Mouse (Mus musculus) heart, embryonic 10.5 days (tissue): Measurements from ENCODE around the gene Apol7e. TPM values are rescaled to one million over a fixed set of nuclear protein-coding genes. Genes with fewer than 3 reads are reported as not detected.

Experiments
- DNase-seq: peaks from one replicate; pipeline ENCODE4 v3.0.0-alpha.2; 2017; ENCODE audit warnings: low spot score
- H3K27ac ChIP-seq: fragments of 300-500 bp; sonication (generic); 2 replicates; pipeline ENCODE4 v1.5.1; 2016; ENCODE audit warnings: mild to moderate bottlenecking
- H3K27me3 ChIP-seq: fragments of 300-500 bp; sonication (generic); 2 replicates; pipeline ENCODE4 v1.6.1; 2016; ENCODE audit warnings: mild to moderate bottlenecking; ENCODE audit not compliant: poor library complexity, insufficient read depth, severe bottlenecking
- H3K36me3 ChIP-seq: fragments of 300-500 bp; sonication (generic); 2 replicates; pipeline ENCODE4 v1.6.1; 2016; ENCODE audit warnings: mild to moderate bottlenecking, moderate library complexity
- H3K4me1 ChIP-seq: fragments of 300-500 bp; sonication (generic); 2 replicates; pipeline ENCODE4 v1.6.1; 2016; ENCODE audit warnings: mild to moderate bottlenecking
- H3K4me3 ChIP-seq: fragments of 300-500 bp; sonication (generic); 2 replicates; pipeline ENCODE4 v1.5.1; 2016; ENCODE audit warnings: mild to moderate bottlenecking, moderate library complexity
- H3K9me3 ChIP-seq: fragments of 300-500 bp; sonication (generic); 2 replicates; pipeline ENCODE4 v1.6.1; 2016; ENCODE audit warnings: mild to moderate bottlenecking, moderate library complexity
- WGBS: fragments of 180-500 bp; shearing (Covaris S2); methylation state at CpG from one replicate; pipeline ENCODE4 v1.1.7; 2016; 5-methylcytosine and 5-hydroxymethylcytosine counted together
- polyA plus RNA-seq: library from polyadenylated mRNA; unstranded; fragments of >200 nt; fragmentation: Nextera tagmentation; extraction: Ambion mirVana; gene quantifications from 2 replicates; pipeline ENCODE4 v1.2.1, GENCODE M21; 2016

The Apol7e gene
- polyA plus RNA-seq, 1 experiment from 2014 or later = not detected

DNA sequence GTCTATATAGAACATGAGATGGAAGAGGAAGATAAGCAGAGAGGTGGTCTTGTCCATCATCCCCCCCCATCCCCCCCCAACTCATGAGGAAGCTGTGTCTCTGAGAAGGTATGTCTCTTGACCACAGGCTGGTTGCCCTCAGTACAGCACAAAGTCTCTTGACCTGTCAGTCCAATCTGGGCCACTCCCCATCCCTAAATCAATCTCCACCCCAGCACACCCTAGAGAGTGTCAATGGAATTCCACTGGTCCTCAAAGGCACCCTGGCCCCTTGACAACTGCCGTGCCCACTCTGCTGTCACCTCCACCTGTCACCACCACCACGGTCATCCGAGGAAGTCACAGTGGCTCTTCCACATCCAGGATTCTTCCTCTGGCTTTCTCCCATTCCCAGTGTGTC, 49.8 kb downstream of the Apol7e start:
- 52% methylated on average over 3 of the region's 3 CpGs for WGBS
- Histone ChIP-seq H3K27me3 (peaks cover 8% of the 10 kb centered on the region; the same call in 1 of the 2 replicates), H3K4me1 (peaks cover 5% of the 10 kb centered on the region; the same call in 1 of the 2 replicates), H3K9me3 (no peaks in the 10 kb centered on the region), H3K36me3 (no peaks in the 10 kb centered on the region), H3K27ac (no peak overlapping the region), H3K4me3 (no peak overlapping the region)
- no peak for DNase-seq

DNA sequence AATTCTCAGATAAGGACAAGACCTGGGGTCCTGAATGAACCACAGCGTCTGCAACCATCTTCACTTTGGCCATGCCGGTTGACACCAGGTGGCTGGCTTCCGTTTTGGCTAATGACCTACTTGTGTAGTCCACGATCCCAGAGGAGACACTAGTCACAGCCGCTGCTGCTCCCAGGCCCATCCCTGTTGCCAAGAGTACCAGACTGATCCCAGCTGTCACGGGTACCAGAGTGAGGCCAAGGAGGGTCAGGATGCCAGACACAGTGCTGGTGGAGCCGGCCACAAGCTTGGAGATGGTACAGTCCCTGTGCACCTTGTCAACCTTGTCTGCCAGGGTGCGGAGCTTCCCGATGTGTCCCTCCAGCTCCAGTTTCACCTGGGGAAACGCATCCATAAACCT, 51.1 kb downstream of the Apol7e start:
- WGBS = 88% methylated on average over 10 of the region's 10 CpGs
- H3K4me3 ChIP-seq = no peak overlapping the region
- no peak overlapping the region for H3K27ac ChIP-seq
- H3K36me3 ChIP-seq = no peaks in the 10 kb centered on the region
- DNase-seq = no peak
- H3K4me1 ChIP-seq = peaks cover 11% of the 10 kb centered on the region; the same call in 1 of the 2 replicates
- peaks cover 9% of the 10 kb centered on the region; the same call in 1 of the 2 replicates for H3K27me3 ChIP-seq
- no peaks in the 10 kb centered on the region for H3K9me3 ChIP-seq

DNA sequence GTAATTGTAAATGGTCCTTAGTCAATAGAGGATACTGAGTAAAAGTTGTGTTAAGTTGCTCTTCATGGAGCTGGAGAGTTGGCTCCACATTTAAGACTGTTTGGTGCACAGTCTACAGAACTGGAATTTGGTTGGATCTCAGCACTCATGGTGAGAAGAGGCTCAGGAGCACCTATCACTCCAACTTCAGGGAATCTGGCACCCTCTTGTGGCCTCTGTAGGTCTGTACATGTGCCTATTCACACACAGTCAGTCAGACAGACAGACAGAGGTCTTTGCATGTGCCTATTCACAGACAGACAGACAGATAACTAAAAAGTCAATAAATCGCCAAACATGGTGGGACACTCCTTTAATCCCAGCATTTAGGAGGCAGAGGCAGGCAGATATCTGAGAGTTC, 51.8 kb downstream of the Apol7e start:
- no peak overlapping the region for H3K4me3 ChIP-seq
- peaks cover 11% of the 10 kb centered on the region; the same call in 1 of the 2 replicates for H3K4me1 ChIP-seq
- no peak overlapping the region for H3K27ac ChIP-seq
- 0 out of 2 replicates have a peak, but pooled peaks cover 15% of the 10 kb centered on the region for H3K27me3 ChIP-seq
- DNase-seq = no peak
- H3K9me3 ChIP-seq = no peaks in the 10 kb centered on the region
- H3K36me3 ChIP-seq = no peaks in the 10 kb centered on the region
- WGBS = 27% methylated on average over 1 of the region's 1 CpGs

DNA sequence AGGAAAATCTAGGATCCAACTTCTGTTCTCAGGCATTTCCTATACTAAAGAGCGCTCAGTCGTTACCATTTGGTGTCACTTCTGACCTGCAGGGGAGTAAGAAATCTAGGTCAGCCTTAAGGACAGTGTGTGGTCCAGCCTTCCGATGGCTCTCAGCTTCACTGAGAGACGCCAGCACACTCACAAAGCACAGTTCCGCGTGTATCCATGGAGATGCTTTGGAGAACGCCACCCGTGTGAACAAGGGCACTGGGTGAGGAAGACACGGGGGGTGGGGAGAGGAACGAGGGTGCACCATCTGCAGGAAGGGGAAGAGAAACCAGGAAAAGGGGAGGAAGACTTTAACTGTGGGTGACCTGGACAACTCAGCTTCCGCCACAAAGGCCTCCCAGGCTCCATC, 53.8 kb downstream of the Apol7e start:
- no peak overlapping the region for H3K4me3 ChIP-seq
- no peak overlapping the region for H3K27ac ChIP-seq
- H3K9me3 ChIP-seq = no peaks in the 10 kb centered on the region

DNA sequence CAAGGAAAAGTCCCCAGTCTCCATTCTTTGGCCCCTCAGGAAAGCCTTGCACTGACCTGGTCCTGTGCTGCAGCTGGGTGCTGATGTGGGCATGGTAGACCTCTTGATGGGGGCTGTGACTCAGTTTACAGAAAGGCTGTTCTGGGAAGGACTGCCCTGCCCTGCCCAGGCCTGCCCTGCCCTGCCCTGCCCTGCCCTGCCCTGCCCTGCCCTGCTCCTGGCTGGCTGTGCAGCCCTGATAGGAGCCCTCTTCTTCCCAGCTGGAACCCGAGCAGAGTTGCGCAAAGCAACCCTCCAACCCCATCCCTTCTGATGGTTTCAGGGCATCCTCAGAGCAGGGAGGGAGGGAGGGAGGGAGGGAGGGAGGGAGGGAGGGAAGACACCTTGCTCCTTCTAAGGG, 56.5 kb downstream of the Apol7e start:
- no CpG with 5 or more reads among the region's 2 CpGs for WGBS
- peaks cover 16% of the 10 kb centered on the region; the same call in 1 of the 2 replicates for H3K4me1 ChIP-seq

More for the DNA sequence above, 53.8 kb downstream of the Apol7e start:
- 62% methylated on average over 11 of the region's 11 CpGs for WGBS
- Histone ChIP-seq H3K27me3 (0 out of 2 replicates have a peak, but pooled peaks cover 15% of the 10 kb centered on the region), H3K4me1 (peaks cover 17% of the 10 kb centered on the region; the same call in 1 of the 2 replicates), H3K36me3 (no peaks in the 10 kb centered on the region)
- no peak for DNase-seq

DNA sequence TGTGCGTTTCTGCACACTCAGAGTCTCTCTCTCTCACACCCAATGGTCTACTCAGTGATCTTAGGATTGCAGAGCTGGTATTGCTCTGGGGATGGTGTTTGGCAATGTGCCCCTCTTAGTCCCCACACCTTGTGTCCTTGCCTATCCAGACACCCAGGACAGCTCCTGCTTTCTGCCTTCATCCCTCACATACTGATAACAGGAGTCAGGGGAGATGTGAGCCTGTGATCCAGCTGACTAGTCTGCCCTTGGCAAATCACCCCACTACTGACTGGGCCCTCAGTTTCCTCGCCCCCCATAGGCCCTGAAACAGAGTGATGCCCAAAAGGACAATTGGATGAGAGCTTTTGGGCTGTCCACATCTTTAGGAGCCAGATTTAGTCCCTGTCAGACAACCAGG, 57.4 kb downstream of the Apol7e start:
- no peak for DNase-seq
- H3K27ac ChIP-seq = no peak overlapping the region
- H3K9me3 ChIP-seq = no peaks in the 10 kb centered on the region
- peaks cover 20% of the 10 kb centered on the region for H3K36me3 ChIP-seq
- 68% methylated on average over 2 of the region's 2 CpGs for WGBS
- H3K27me3 ChIP-seq = 0 out of 2 replicates have a peak, but pooled peaks cover 15% of the 10 kb centered on the region
- peaks cover 16% of the 10 kb centered on the region; the same call in 1 of the 2 replicates for H3K4me1 ChIP-seq
- no peak overlapping the region for H3K4me3 ChIP-seq

More for the DNA sequence above, 56.5 kb downstream of the Apol7e start:
- no peak for DNase-seq
- no peak overlapping the region for H3K27ac ChIP-seq
- H3K27me3 ChIP-seq = 0 out of 2 replicates have a peak, but pooled peaks cover 15% of the 10 kb centered on the region
- no peak overlapping the region for H3K4me3 ChIP-seq
- no peaks in the 10 kb centered on the region for H3K9me3 ChIP-seq
- H3K36me3 ChIP-seq = peaks cover 10% of the 10 kb centered on the region

DNA sequence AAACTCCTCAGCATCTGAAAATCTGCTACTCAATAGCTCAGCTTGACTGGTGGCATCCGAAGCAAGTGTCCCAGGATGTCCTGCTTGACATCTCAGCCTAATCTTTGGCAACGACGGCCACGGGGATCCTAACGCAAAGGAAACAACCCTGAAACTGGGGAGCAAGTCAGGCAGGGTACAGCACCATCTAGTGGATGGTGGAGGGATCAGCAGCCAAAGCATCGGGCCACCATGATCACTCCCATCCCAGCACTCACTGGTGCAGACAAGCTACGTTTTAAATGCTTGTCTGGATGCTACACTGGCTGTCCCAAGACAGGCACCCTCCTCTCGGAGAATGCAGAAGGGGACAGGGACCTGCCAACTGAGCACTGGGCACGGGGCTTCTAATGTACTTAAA, 58.2 kb downstream of the Apol7e start, which contains the start of gene Apol8:
Gene Apol8, minus strand, starts transcription at position 156 of the 400 bp plus-strand sequence.
- peaks cover 16% of the 10 kb centered on the region; the same call in 1 of the 2 replicates for H3K4me1 ChIP-seq
- H3K27me3 ChIP-seq = 0 out of 2 replicates have a peak, but pooled peaks cover 15% of the 10 kb centered on the region
- peaks cover 27% of the 10 kb centered on the region for H3K36me3 ChIP-seq
- no peak within 1 kb of the TSS for H3K4me3 ChIP-seq
- no peaks in the 10 kb centered on the region for H3K9me3 ChIP-seq
- no peak within 1 kb of the TSS for H3K27ac ChIP-seq
- no peak for DNase-seq
- 10% methylated on average over 9 of the region's 9 CpGs for WGBS

DNA sequence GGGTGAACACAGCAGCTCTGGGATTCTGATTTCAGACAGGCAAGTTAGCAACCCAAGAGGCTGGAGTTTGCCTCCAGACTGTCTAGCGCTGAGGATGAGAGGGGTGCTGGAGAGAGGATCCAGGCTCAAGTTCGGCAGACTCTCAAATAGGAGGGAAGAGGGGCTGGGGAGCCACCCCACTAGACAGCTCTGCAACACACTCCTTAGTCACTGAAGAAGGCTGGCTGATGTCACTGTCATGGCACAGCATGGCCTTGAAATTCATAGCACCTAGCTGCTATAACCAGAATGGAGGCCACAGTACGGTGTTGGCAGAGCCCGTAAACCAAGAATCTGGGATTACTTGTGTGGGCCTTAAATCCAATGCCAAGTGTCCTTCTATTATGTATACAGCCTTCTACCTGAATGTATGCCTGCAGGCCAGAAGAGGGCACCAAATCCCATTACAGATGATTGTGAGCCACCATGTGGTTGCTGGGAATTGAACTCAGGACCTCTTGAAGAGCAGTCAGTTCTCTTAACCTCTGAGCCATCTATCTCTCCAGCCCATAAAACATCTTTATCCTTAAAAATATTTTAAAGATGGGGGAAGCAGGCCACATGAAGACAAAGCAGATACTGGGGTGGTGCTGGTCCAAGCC, 59.0 kb downstream of the Apol7e start:
- no peak overlapping the region for H3K27ac ChIP-seq
- peaks cover 36% of the 10 kb centered on the region for H3K36me3 ChIP-seq
- WGBS = 83% methylated on average over 4 of the region's 4 CpGs
- no peak for DNase-seq
- H3K27me3 ChIP-seq = 0 out of 2 replicates have a peak, but pooled peaks cover 11% of the 10 kb centered on the region
- H3K4me3 ChIP-seq = no peak overlapping the region
- peaks cover 16% of the 10 kb centered on the region; the same call in 1 of the 2 replicates for H3K4me1 ChIP-seq
- H3K9me3 ChIP-seq = no peaks in the 10 kb centered on the region

DNA sequence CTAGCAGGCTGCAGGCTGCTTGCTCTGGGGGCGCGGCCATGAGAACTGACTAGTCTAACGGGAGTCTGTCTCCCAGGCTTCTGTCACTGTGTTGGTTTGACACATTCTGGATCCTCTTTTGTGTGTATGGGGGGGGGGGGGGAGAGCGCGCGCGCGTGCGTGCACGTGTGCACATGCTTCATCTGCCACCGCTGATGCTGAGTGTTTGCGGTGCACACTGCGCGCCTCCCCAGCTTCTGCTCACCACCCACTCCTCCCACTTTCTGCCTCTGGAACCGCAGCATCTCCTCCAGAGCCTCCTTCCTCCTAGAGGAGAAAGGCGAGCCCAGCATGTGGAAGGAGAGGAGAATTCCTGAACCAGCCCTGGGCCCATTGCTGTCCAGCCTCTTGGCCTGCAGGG, 61.4 kb downstream of the Apol7e start:
- 94% methylated on average over 16 of the region's 16 CpGs for WGBS
- no peak overlapping the region for H3K4me3 ChIP-seq
- no peaks in the 10 kb centered on the region for H3K9me3 ChIP-seq
- no peak overlapping the region for H3K27ac ChIP-seq
- H3K27me3 ChIP-seq = 0 out of 2 replicates have a peak, but pooled peaks cover 3% of the 10 kb centered on the region
- no peak for DNase-seq
- peaks cover 8% of the 10 kb centered on the region; the same call in 1 of the 2 replicates for H3K4me1 ChIP-seq
- H3K36me3 ChIP-seq = peaks cover 59% of the 10 kb centered on the region

DNA sequence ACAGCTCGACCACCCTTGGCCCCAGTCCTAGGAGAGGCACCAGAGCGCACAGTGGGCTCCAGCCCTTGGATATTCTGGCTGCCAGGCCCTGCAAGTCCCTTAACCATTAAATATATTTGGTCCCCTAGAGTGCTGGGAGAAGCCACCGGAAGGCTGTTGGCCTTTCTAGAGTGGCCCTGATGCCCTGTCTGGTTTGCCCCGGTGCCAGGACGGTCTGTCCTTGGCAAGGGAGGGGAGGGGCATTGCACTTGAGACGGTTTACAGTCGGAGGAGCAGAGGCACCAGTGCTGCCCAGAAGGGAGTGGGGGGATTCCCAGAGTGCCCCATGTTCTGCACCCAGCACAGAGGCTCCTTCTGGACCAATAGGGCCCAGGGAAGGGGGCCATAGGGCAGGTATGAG, 62.4 kb downstream of the Apol7e start:
- 96% methylated on average over 7 of the region's 7 CpGs for WGBS
- H3K27me3 ChIP-seq = no peaks in the 10 kb centered on the region
- no peaks in the 10 kb centered on the region for H3K9me3 ChIP-seq
- no peak for DNase-seq
- H3K4me3 ChIP-seq = no peak overlapping the region
- no peak overlapping the region for H3K27ac ChIP-seq
- H3K36me3 ChIP-seq = peaks cover 70% of the 10 kb centered on the region
- peaks cover 8% of the 10 kb centered on the region; the same call in 1 of the 2 replicates for H3K4me1 ChIP-seq

DNA sequence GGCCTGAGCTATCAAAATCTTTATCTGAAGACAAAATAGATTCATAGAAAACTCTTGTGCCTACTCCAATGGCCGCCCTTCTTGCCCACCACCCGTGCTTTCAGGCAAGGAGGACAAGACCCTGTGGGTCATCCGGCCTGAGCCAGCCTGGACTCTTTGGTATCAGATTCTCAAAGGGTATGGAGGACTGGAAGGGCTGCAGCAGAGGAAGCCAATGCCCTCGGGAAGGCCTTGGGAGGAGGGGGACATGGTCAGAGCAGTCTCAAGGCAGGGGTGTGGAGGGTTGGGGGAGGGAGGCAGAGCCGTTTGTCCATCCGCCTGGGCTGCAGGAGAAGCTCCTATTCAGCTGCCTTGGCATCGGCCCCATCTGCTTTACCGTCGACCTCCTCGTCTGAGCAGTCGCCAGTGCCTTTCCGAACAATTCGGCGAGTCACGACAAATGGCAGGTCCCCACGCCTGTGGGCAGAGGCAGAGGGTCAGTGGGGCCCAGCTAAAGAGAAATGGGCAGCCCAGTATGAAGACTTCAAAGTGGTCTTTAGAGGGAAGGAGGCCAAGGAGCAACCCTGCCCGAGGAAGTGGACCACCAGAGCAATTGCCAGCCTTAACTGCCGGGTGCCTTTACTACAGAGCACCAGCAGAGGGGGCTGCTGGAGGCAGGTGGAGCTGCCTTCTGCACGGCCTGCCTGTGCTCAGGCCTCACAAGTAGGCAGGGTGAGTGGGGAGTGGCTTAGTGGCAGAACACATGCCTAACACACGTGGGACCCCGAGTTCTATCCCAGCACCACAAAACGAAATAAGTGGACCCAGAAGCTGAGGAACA, 63.1 kb downstream of the Apol7e start:
- no peak overlapping the region for H3K4me3 ChIP-seq
- H3K36me3 ChIP-seq = peaks cover 77% of the 10 kb centered on the region
- H3K4me1 ChIP-seq = peaks cover 6% of the 10 kb centered on the region; the same call in 1 of the 2 replicates
- no peak for DNase-seq
- no peaks in the 10 kb centered on the region for H3K9me3 ChIP-seq
- H3K27ac ChIP-seq = no peak overlapping the region
- 80% methylated on average over 22 of the region's 22 CpGs for WGBS
- no peaks in the 10 kb centered on the region for H3K27me3 ChIP-seq

DNA sequence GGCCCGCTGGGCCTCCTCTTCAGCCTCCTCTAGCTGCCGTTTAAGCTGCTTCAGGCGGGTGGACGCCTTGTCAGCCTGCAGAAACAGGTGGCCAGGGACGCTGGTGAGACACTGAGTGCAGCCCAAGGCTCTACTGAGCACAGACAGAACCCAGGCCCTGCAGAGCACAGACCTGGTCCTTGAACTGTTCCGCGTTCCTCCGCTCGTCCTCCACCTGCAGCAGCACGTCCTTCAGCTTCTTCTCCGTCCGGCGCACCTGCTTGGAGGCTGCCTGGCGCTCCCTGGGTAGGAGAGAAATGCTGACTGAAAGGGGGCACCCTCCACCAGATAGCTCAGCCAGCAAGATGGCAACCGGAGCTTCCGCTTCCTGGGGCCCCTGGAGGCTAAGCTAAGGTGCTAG, 64.4 kb downstream of the Apol7e start:
- H3K36me3 ChIP-seq = peaks cover 89% of the 10 kb centered on the region
- no peak overlapping the region for H3K27ac ChIP-seq
- no peak for DNase-seq
- no peak overlapping the region for H3K4me3 ChIP-seq
- H3K9me3 ChIP-seq = no peaks in the 10 kb centered on the region
- WGBS = 91% methylated on average over 16 of the region's 16 CpGs
- H3K27me3 ChIP-seq = no peaks in the 10 kb centered on the region
- no peaks in the 10 kb centered on the region for H3K4me1 ChIP-seq

DNA sequence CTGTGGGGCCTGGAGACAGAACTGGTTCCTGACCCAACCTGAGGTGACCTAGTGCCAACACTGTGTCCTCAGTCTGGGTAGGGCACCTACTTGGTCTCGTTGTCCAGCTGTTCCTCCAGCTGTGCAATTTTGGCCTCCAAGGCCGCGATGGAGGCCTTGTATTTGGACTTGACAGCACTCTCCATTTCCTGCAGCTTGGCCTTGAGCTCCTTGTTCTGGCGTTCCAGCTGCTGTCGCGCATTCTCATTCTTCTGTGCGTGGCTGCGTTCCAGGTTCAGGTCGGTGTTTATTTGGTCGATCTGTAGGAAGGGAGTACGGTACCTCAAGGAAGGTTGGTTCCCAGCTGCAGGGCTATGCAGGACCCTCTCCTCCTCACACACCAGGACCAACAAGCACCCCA, 65.0 kb downstream of the Apol7e start:
- Histone ChIP-seq H3K9me3 (no peaks in the 10 kb centered on the region), H3K27me3 (no peaks in the 10 kb centered on the region), H3K4me1 (no peaks in the 10 kb centered on the region), H3K4me3 (no peak overlapping the region), H3K27ac (no peak overlapping the region), H3K36me3 (peaks cover 96% of the 10 kb centered on the region)
- DNase-seq = no peak
- WGBS = 95% methylated on average over 11 of the region's 11 CpGs
